Mouse (Mus musculus): Measurements from ENCODE around the gene Cadm2. TPM values are rescaled to one million over a fixed set of nuclear protein-coding genes. Genes with fewer than 3 reads are reported as not detected.
A peak's percentile ranks its signal among the peaks of the same experiment; 100 is the strongest.

Gene Cadm2
- polyA plus RNA-seq, 1 experiment from 2014 or later = 3.2 TPM

DNA sequence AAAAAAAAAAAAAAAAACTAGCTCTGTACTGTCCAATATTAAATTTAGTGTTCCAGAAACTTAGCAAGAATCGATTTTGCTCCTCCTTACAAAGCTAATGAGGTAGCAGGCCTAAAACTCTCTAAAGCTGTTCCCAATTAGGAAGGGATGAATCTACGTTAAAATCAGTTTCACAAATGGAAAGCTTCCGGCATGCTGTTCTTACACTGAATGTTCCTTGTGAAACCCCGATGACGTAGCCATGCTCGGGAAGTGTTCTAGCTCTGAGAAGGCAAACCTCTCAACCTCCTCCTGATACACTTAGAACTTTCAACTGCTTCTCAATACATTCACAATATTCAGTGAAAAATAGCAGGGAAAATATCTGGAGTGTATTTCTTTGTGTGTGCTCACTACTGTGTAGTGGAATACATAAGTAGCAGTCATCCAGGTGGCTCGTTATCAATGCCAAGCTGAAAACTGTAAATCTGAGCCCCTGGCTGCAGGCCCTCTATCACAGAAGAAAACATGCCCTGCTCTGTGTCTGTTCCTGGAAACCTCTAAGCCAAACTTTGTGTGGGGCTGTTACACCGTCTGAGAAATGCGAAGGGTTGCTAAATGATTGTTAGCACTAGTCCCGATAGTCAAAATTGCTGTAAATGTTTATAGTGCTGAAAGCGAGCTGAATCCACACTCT, 41.7 kb downstream of the Cadm2 start:
- Histone ChIP-seq H3K36me3 (ENCODE audit: control insufficient read depth, insufficient read depth, low read length) (no peaks in the 10 kb centered on the region), H3K27ac (replicated peaks; ENCODE audit: low read depth, low read length) (no peak overlapping the region), H3K9ac (ENCODE audit: low read depth, low read length) (no peak overlapping the region), H3K9me3 (ENCODE audit: control insufficient read depth, low read length) (no peaks in the 10 kb centered on the region), H3K27me3 (replicated peaks; ENCODE audit: control insufficient read depth, insufficient read depth, low read length) (no peaks in the 10 kb centered on the region), H3K4me3 (ENCODE audit: low read depth, low read length) (no peak overlapping the region), H3K4me2 (ENCODE audit: low read depth, low read length) (no peak overlapping the region), H3K4me1 (ENCODE audit: control insufficient read depth, insufficient read depth, low read length) (no peaks in the 10 kb centered on the region)
- ATAC-seq (ENCODE audit: low read depth) = no peak
- WGBS = 58% methylated on average over 11 of the region's 11 CpGs
- peak; percentile 35 for DNase-seq (ENCODE audit: low spot score)

DNA sequence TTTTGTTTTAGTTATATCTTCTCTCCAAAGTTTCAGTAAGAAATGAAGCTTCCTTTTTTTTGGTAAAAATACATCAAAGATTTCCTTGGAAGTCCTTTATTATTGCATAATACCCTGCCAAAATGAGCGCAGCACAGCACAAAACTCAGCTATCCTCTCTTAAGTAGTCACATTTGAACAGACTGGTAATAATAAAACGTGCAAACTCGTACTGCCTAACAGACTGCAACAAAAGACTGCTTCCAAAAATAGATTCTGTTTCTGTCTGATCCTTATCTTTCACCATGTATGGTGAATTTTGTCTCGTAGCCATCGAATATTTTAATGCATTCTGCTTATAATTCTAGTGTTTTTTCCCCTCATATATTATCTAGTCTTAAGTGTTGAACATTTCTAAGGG, 45.2 kb downstream of the Cadm2 start:
- Histone ChIP-seq H3K4me1 (ENCODE audit: control insufficient read depth, insufficient read depth, low read length) (no peaks in the 10 kb centered on the region), H3K9me3 (ENCODE audit: control insufficient read depth, low read length) (no peaks in the 10 kb centered on the region), H3K27ac (replicated peaks; ENCODE audit: low read depth, low read length) (no peak overlapping the region), H3K4me3 (ENCODE audit: low read depth, low read length) (no peak overlapping the region), H3K27me3 (replicated peaks; ENCODE audit: control insufficient read depth, insufficient read depth, low read length) (no peaks in the 10 kb centered on the region), H3K4me2 (ENCODE audit: low read depth, low read length) (no peak overlapping the region), H3K9ac (ENCODE audit: low read depth, low read length) (no peak overlapping the region), H3K36me3 (ENCODE audit: control insufficient read depth, insufficient read depth, low read length) (no peaks in the 10 kb centered on the region)
- ATAC-seq (ENCODE audit: low read depth) = no peak
- 67% methylated on average over 5 of the region's 5 CpGs for WGBS
- no peak for DNase-seq (ENCODE audit: low spot score)

DNA sequence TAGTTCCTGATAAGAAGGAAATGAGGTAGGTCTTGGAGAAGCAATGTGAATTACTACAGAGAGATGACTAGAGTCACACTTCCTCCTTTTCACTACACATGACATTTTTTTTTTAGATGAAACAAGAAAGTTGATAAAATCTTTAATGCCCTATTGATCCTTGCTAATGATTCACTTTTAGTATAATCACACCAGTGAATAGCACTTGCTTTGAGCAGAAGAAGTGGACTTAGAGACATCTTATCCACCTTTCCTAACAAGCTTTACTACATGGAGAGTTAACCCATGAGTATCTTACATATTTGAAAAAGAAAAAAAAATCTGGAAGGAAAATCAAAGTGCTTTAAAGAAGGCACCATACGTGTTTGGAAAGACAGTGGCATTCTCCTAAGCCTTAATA, 93.7 kb downstream of the Cadm2 start:
- Histone ChIP-seq H3K27me3 (replicated peaks; ENCODE audit: control insufficient read depth, insufficient read depth, low read length) (no peaks in the 10 kb centered on the region), H3K9ac (ENCODE audit: low read depth, low read length) (no peak overlapping the region), H3K4me1 (ENCODE audit: control insufficient read depth, insufficient read depth, low read length) (0 out of 2 replicates have a peak, but pooled peaks cover 4% of the 10 kb centered on the region), H3K4me3 (ENCODE audit: low read depth, low read length) (no peak overlapping the region), H3K4me2 (ENCODE audit: low read depth, low read length) (no peak overlapping the region), H3K9me3 (ENCODE audit: control insufficient read depth, low read length) (0 out of 2 replicates have a peak, but pooled peaks cover under 1% of the 10 kb centered on the region), H3K27ac (replicated peaks; ENCODE audit: low read depth, low read length) (no peak overlapping the region), H3K36me3 (ENCODE audit: control insufficient read depth, insufficient read depth, low read length) (no peaks in the 10 kb centered on the region)
- DNase-seq (ENCODE audit: low spot score) (no peak), ATAC-seq (ENCODE audit: low read depth) (no peak)
- WGBS = 87% methylated on average over 1 of the region's 1 CpGs

DNA sequence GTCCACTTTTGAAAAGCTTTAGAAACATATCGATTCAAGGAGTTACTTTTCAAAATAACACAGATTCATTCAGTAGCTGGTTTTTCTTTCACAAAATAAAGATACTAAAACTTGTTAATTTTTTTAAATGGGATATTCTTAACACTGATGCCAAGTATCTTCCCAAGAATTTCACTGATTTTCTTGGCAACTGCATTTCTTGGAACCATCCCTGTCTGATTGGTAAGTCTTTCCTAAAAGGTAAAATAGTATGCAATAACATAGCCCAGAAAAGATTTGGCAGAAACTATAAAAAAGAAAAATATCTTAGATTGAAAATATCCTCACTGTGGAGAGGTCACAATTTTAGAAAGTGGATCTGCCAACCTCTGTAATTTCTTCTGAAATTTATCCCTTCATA, 95.8 kb downstream of the Cadm2 start:
- 62% methylated on average over 1 of the region's 1 CpGs for WGBS
- 0 out of 2 replicates have a peak, but pooled peaks cover 7% of the 10 kb centered on the region for H3K9me3 ChIP-seq (ENCODE audit: control insufficient read depth, low read length)
- H3K4me1 ChIP-seq (ENCODE audit: control insufficient read depth, insufficient read depth, low read length) = 0 out of 2 replicates have a peak, but pooled peaks cover 4% of the 10 kb centered on the region
- no peak overlapping the region for H3K4me2 ChIP-seq (ENCODE audit: low read depth, low read length)
- no peak for ATAC-seq (ENCODE audit: low read depth)
- no peak overlapping the region for H3K4me3 ChIP-seq (ENCODE audit: low read depth, low read length)
- no peak overlapping the region for H3K27ac ChIP-seq (replicated peaks; ENCODE audit: low read depth, low read length)
- no peak overlapping the region for H3K9ac ChIP-seq (ENCODE audit: low read depth, low read length)
- H3K36me3 ChIP-seq (ENCODE audit: control insufficient read depth, insufficient read depth, low read length) = no peaks in the 10 kb centered on the region
- DNase-seq (ENCODE audit: low spot score) = no peak
- no peaks in the 10 kb centered on the region for H3K27me3 ChIP-seq (replicated peaks; ENCODE audit: control insufficient read depth, insufficient read depth, low read length)

DNA sequence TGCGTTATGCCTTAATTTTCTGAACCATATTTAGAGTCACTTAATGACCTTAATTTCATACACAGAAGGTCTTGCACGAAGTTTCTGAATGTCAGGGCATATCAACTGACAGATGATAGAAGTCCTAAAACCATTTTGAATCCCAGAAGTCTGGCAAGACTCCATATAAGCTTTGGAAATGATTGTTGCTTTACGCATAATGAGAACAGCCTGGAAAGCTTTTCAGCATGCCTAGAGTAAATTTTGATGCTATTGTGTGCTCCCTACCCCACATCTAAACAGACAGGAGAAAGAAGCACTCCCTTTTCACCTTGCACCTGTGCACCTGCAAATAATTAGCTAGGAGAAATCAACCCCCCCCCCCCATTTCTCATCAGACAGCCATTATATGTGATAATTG, 102.4 kb downstream of the Cadm2 start:
- WGBS = 53% methylated on average over 3 of the region's 3 CpGs
- Histone ChIP-seq H3K27me3 (replicated peaks; ENCODE audit: control insufficient read depth, insufficient read depth, low read length) (no peaks in the 10 kb centered on the region), H3K4me1 (ENCODE audit: control insufficient read depth, insufficient read depth, low read length) (no peaks in the 10 kb centered on the region), H3K9ac (ENCODE audit: low read depth, low read length) (no peak overlapping the region), H3K4me3 (ENCODE audit: low read depth, low read length) (no peak overlapping the region), H3K27ac (replicated peaks; ENCODE audit: low read depth, low read length) (no peak overlapping the region), H3K36me3 (ENCODE audit: control insufficient read depth, insufficient read depth, low read length) (no peaks in the 10 kb centered on the region), H3K9me3 (ENCODE audit: control insufficient read depth, low read length) (0 out of 2 replicates have a peak, but pooled peaks cover 7% of the 10 kb centered on the region), H3K4me2 (ENCODE audit: low read depth, low read length) (no peak overlapping the region)
- ATAC-seq (ENCODE audit: low read depth) (no peak), DNase-seq (ENCODE audit: low spot score) (peak; percentile 9)

DNA sequence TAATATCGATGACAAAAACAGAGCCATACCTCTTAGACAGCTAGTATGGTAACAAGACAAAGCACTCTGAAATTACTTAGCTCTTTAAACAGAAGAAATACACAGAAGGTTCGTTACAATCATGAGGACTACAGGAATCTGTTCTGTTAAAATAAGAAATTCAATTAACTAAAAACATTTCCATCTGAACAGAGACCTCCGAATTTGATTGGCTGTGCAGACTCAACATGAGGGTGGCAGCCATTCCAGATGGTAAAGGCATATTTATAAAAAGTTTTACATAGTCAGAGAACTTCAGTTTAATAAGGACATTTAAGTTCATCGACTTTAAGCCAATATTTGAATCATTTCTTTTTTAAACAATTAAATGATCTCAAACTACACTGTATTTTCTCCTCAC, 105.2 kb downstream of the Cadm2 start:
- Histone ChIP-seq H3K9me3 (ENCODE audit: control insufficient read depth, low read length) (no peaks in the 10 kb centered on the region), H3K9ac (ENCODE audit: low read depth, low read length) (no peak overlapping the region), H3K36me3 (ENCODE audit: control insufficient read depth, insufficient read depth, low read length) (no peaks in the 10 kb centered on the region), H3K27me3 (replicated peaks; ENCODE audit: control insufficient read depth, insufficient read depth, low read length) (no peaks in the 10 kb centered on the region), H3K27ac (replicated peaks; ENCODE audit: low read depth, low read length) (no peak overlapping the region), H3K4me2 (ENCODE audit: low read depth, low read length) (no peak overlapping the region), H3K4me1 (ENCODE audit: control insufficient read depth, insufficient read depth, low read length) (no peaks in the 10 kb centered on the region), H3K4me3 (ENCODE audit: low read depth, low read length) (no peak overlapping the region)
- DNase-seq (ENCODE audit: low spot score) (no peak), ATAC-seq (ENCODE audit: low read depth) (no peak)
- WGBS = 73% methylated on average over 4 of the region's 4 CpGs

DNA sequence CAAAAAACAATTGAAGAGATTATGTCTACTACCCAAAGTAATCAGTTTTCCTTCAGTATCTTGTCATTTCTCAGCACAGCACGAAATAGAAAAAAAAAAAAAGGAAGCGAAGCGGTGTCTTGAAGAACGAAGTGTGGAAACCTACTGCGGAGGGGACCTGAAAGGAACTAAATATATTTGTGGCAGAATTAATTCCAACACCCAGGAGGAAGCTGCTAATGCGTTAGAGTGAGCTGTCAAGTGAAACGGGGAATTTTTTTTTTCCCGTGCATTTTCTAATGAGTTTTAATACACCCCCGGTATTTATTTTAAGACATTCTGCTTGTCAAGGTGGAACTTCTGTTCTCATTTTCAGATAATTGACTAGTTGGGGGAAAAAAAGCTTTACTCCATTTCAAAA, 111.6 kb downstream of the Cadm2 start:
- 84% methylated on average over 9 of the region's 9 CpGs for WGBS
- Histone ChIP-seq H3K4me1 (ENCODE audit: control insufficient read depth, insufficient read depth, low read length) (no peaks in the 10 kb centered on the region), H3K9me3 (ENCODE audit: control insufficient read depth, low read length) (no peaks in the 10 kb centered on the region), H3K27me3 (replicated peaks; ENCODE audit: control insufficient read depth, insufficient read depth, low read length) (no peaks in the 10 kb centered on the region), H3K27ac (replicated peaks; ENCODE audit: low read depth, low read length) (no peak overlapping the region), H3K36me3 (ENCODE audit: control insufficient read depth, insufficient read depth, low read length) (no peaks in the 10 kb centered on the region), H3K9ac (ENCODE audit: low read depth, low read length) (no peak overlapping the region), H3K4me3 (ENCODE audit: low read depth, low read length) (no peak overlapping the region), H3K4me2 (ENCODE audit: low read depth, low read length) (no peak overlapping the region)
- no peak for ATAC-seq (ENCODE audit: low read depth)
- DNase-seq (ENCODE audit: low spot score) = no peak

DNA sequence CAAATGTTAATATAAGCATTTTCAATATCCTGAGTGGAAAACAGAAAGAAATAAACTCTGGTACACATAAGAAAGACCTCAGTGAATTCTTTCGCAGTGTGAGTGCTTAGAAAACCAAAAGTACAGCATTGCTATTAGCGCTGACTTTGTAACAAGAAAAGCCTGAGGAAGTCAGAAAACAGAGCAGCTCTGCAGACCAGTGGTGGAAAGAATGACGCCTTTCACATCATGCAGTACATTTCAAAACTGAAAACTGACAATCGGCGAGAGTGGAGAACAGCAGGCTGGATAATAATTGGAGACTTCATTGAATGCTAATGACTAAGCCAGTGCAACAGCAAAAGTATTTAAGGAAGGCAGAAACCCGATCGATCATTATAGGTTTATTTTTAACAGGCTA, 138.2 kb downstream of the Cadm2 start:
- no peaks in the 10 kb centered on the region for H3K36me3 ChIP-seq (ENCODE audit: control insufficient read depth, insufficient read depth, low read length)
- ATAC-seq (ENCODE audit: low read depth) = no peak
- no peaks in the 10 kb centered on the region for H3K9me3 ChIP-seq (ENCODE audit: control insufficient read depth, low read length)
- no peak overlapping the region for H3K4me2 ChIP-seq (ENCODE audit: low read depth, low read length)
- no peak overlapping the region for H3K4me3 ChIP-seq (ENCODE audit: low read depth, low read length)
- H3K4me1 ChIP-seq (ENCODE audit: control insufficient read depth, insufficient read depth, low read length) = no peaks in the 10 kb centered on the region
- no peak overlapping the region for H3K9ac ChIP-seq (ENCODE audit: low read depth, low read length)
- no peaks in the 10 kb centered on the region for H3K27me3 ChIP-seq (replicated peaks; ENCODE audit: control insufficient read depth, insufficient read depth, low read length)
- WGBS = 63% methylated on average over 7 of the region's 7 CpGs
- DNase-seq (ENCODE audit: low spot score) = peak; percentile 2
- no peak overlapping the region for H3K27ac ChIP-seq (replicated peaks; ENCODE audit: low read depth, low read length)

DNA sequence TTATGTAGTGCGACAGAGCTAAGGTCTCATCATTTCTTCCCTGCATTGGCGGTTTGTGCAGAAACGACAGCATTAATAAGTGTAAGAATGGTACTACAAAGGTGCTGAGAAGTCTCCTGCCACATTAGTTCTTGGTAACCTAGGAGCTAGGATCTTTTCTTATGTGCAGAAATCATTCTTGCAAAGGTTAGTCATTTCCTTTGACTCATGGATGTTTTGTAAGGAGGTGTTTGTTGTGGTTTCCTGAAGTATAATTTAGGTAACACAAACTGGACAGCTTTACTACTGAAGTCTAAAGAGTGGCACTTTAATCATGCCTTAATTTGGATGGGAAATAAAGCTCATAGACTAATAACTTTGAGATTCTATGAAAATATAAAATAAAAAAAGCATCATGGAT, 153.7 kb downstream of the Cadm2 start:
- Histone ChIP-seq H3K9ac (ENCODE audit: low read depth, low read length) (no peak overlapping the region), H3K4me3 (ENCODE audit: low read depth, low read length) (no peak overlapping the region), H3K9me3 (ENCODE audit: control insufficient read depth, low read length) (no peaks in the 10 kb centered on the region), H3K4me1 (ENCODE audit: control insufficient read depth, insufficient read depth, low read length) (no peaks in the 10 kb centered on the region), H3K4me2 (ENCODE audit: low read depth, low read length) (no peak overlapping the region), H3K27me3 (replicated peaks; ENCODE audit: control insufficient read depth, insufficient read depth, low read length) (no peaks in the 10 kb centered on the region), H3K27ac (replicated peaks; ENCODE audit: low read depth, low read length) (no peak overlapping the region), H3K36me3 (ENCODE audit: control insufficient read depth, insufficient read depth, low read length) (no peaks in the 10 kb centered on the region)
- no peak for ATAC-seq (ENCODE audit: low read depth)
- WGBS = 85% methylated on average over 3 of the region's 3 CpGs
- DNase-seq (ENCODE audit: low spot score) = no peak

All from embryonic facial prominence, embryonic 14.5 days (tissue).